Mouse (Mus musculus) right cerebral cortex, postnatal 14 days (tissue): ENCODE measurements at regions not wholly inside any gene's neighbourhood (a gene's known extent, or its start where the extent isn't known, plus 50 kb on each side); places are given as distances from the start of the nearest gene placed in this dataset.
"Not testable (repeated sequence)": the region's sequence is repeated elsewhere in the genome, so short reads cannot be mapped to it uniquely, and the experiment has no call there.

ENCODE experiments used
- DNase-seq: peaks from one replicate; pipeline ENCODE4 v3.0.0; 2022

- peak; percentile 20 for DNase-seq
Observed at GRCm38 (mm10) chr5:25639187-25639586, 66.4 kb downstream of the Xrcc2 start.

- DNase-seq: no peak
Observed at GRCm38 (mm10) chr5:25638097-25638496, 67.5 kb downstream of the Xrcc2 start.

- no peak for DNase-seq
Observed at GRCm38 (mm10) chr5:25632861-25633535, 72.6 kb downstream of the Xrcc2 start.

- no peak for DNase-seq
Observed at GRCm38 (mm10) chr5:25629731-25630130, 75.9 kb downstream of the Xrcc2 start.

- no peak for DNase-seq
Observed at GRCm38 (mm10) chr5:25628504-25628903, 77.1 kb downstream of the Xrcc2 start.

- no peak for DNase-seq
Observed at GRCm38 (mm10) chr5:25627086-25627485, 78.5 kb downstream of the Xrcc2 start.

- no peak for DNase-seq
Observed at GRCm38 (mm10) chr5:25624029-25624428, 81.6 kb downstream of the Xrcc2 start.

- no peak for DNase-seq
Observed at GRCm38 (mm10) chr5:25619872-25620271, 85.8 kb downstream of the Xrcc2 start.

- not testable (repeated sequence) for DNase-seq
Observed at GRCm38 (mm10) chr5:25619337-25619736, 86.3 kb downstream of the Xrcc2 start.

- DNase-seq: no peak
Observed at GRCm38 (mm10) chr5:25614659-25615061, 91.0 kb downstream of the Xrcc2 start.

- DNase-seq: no peak
Observed at GRCm38 (mm10) chr5:25613844-25614658, 91.6 kb downstream of the Xrcc2 start.

GRCm38 (mm10) chr5:25612036-25612705 lies 93.5 kb downstream of the Xrcc2 start:
- peak; percentile 38 for DNase-seq

GRCm38 (mm10) chr5:25609911-25610310 lies 94.0 kb downstream of the Cct8l1 start:
- peak; percentile 30 for DNase-seq

- no peak for DNase-seq
Observed at GRCm38 (mm10) chr5:25602123-25602522, 86.3 kb downstream of the Cct8l1 start.

GRCm38 (mm10) chr5:25599363-25599762 lies 83.5 kb downstream of the Cct8l1 start:
- DNase-seq: no peak

GRCm38 (mm10) chr5:25597786-25598185 lies 81.9 kb downstream of the Cct8l1 start:
- no peak for DNase-seq

- DNase-seq: no peak
Observed at GRCm38 (mm10) chr5:25591709-25592108, 75.8 kb downstream of the Cct8l1 start.
